Mouse (Mus musculus) limb, embryonic 11.5 days (tissue): ENCODE data around the gene Alpk3. TPM values are rescaled to one million over a fixed set of nuclear protein-coding genes. Genes with fewer than 3 reads are reported as not detected.

ENCODE experiments used
- ATAC-seq: fragments of 200-750 bp; cut with Nextera tagmentation; 2 replicates; pipeline ENCODE4 v1.8.0; 2017; ENCODE audit warnings: low read depth; ENCODE audit not compliant: insufficient number of reproducible peaks, low FRiP score, low TSS enrichment
- DNase-seq: peaks from one replicate; pipeline ENCODE4 v3.0.0-alpha.2; 2015; ENCODE audit warnings: low spot score
- H3K27ac ChIP-seq: fragments of 300-500 bp; sonication (generic); replicated peaks from 2 replicates; pipeline ENCODE4 v1.5.1; 2014; ENCODE audit warnings: low read depth, mild to moderate bottlenecking, low read length
- H3K27me3 ChIP-seq: fragments of 300-500 bp; sonication (generic); 2 replicates; pipeline ENCODE4 v1.6.1; 2014; ENCODE audit warnings: mild to moderate bottlenecking, low read length, mixed read lengths; ENCODE audit not compliant: control insufficient read depth, insufficient read depth
- H3K36me3 ChIP-seq: fragments of 300-500 bp; sonication (generic); 2 replicates; pipeline ENCODE4 v1.6.1; 2014; ENCODE audit warnings: mild to moderate bottlenecking, low read length, moderate library complexity, mixed read lengths; ENCODE audit not compliant: control insufficient read depth, insufficient read depth
- H3K4me1 ChIP-seq: fragments of 300-500 bp; sonication (generic); 2 replicates; pipeline ENCODE4 v1.6.1; 2014; ENCODE audit warnings: low read length, mixed read lengths; ENCODE audit not compliant: control insufficient read depth, insufficient read depth
- H3K4me2 ChIP-seq: fragments of 300-500 bp; sonication (generic); 2 replicates; pipeline ENCODE4 v1.6.1; 2014; ENCODE audit warnings: low read depth, mild to moderate bottlenecking, moderate library complexity; ENCODE audit not compliant: severe bottlenecking
- H3K4me3 ChIP-seq: fragments of 300-500 bp; sonication (generic); 2 replicates; pipeline ENCODE4 v1.5.1; 2014; ENCODE audit warnings: low read depth, low read length
- H3K9ac ChIP-seq: fragments of 300-500 bp; sonication (generic); 2 replicates; pipeline ENCODE4 v1.6.1; 2014; ENCODE audit warnings: mild to moderate bottlenecking, low read length
- H3K9me3 ChIP-seq: fragments of 300-500 bp; sonication (generic); 2 replicates; pipeline ENCODE4 v1.6.1; 2016; ENCODE audit warnings: low read length; ENCODE audit not compliant: control insufficient read depth
- WGBS: fragments of 180-500 bp; shearing (Covaris S2); extraction: QIAGEN DNeasy Blood & Tissue Kit; methylation state at CpG from one replicate; pipeline ENCODE4 v1.1.7; 2014; 5-methylcytosine and 5-hydroxymethylcytosine counted together
- polyA plus RNA-seq: library from polyadenylated mRNA; unstranded; fragments of >200 nt; fragmentation: Nextera tagmentation; extraction: Ambion mirVana; gene quantifications from 2 replicates; pipeline ENCODE4 v1.2.1, GENCODE M21; 2014

The Alpk3 gene
- polyA plus RNA-seq, 1 experiment from 2014 or later, result 0.33 TPM

DNA sequence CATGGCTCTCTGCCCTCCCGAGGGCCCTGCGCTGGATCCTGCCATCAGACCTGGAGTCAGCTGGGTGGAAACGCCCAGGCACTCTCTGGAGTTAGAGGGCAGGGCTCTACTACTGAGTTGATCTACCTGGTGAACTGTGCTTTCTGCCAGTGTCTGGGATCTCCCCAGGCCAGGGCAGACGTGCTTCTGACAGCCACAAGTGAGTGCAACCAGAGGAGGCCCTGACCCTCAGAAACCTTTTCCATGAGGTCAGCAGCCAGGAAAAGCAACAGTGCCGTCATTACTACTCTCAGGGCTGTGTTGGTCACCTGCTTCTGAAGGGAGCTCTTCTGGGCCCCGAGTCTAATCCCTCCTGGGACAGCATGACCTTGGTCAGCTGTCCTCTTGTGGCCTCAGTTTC lies 19.6 kb downstream of the Alpk3 start:
- ATAC-seq (no peak), DNase-seq (no peak)
- Histone ChIP-seq H3K36me3 (no peaks in the 10 kb centered on the region), H3K4me2 (no peak overlapping the region), H3K4me1 (peaks cover 5% of the 10 kb centered on the region; the same call in 1 of the 2 replicates), H3K4me3 (no peak overlapping the region), H3K9me3 (peaks cover 2% of the 10 kb centered on the region; the same call in 1 of the 2 replicates), H3K27me3 (no peaks in the 10 kb centered on the region), H3K9ac (no peak overlapping the region), H3K27ac (no peak overlapping the region)
- WGBS, result 67% methylated on average over 6 of the region's 6 CpGs

DNA sequence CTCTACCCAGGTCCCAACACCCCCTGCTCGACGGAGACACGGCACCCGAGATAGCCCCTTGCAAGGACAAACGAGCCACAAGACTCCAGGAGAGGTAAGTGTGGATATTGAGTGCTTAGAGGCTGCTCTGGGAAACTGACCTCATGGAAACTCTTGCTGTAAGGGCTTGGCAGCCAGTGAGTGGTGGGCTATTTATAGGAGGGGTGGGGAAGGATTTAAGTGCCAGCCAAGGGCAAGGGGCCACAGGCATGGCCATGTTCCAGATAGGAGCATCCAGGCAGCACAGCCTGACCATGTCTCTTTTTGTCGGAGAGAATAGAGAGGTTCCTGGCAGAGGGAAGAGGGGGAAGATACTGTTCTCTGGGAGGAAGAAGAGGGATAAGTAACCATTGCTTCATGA lies 21.3 kb downstream of the Alpk3 start:
- Histone ChIP-seq H3K4me2 (no peak overlapping the region), H3K27me3 (no peaks in the 10 kb centered on the region), H3K27ac (no peak overlapping the region), H3K4me3 (no peak overlapping the region), H3K9ac (no peak overlapping the region), H3K36me3 (no peaks in the 10 kb centered on the region), H3K9me3 (no peaks in the 10 kb centered on the region), H3K4me1 (peaks cover 3% of the 10 kb centered on the region)
- no peak for ATAC-seq
- no peak for DNase-seq
- 88% methylated on average over 6 of the region's 6 CpGs for WGBS

DNA sequence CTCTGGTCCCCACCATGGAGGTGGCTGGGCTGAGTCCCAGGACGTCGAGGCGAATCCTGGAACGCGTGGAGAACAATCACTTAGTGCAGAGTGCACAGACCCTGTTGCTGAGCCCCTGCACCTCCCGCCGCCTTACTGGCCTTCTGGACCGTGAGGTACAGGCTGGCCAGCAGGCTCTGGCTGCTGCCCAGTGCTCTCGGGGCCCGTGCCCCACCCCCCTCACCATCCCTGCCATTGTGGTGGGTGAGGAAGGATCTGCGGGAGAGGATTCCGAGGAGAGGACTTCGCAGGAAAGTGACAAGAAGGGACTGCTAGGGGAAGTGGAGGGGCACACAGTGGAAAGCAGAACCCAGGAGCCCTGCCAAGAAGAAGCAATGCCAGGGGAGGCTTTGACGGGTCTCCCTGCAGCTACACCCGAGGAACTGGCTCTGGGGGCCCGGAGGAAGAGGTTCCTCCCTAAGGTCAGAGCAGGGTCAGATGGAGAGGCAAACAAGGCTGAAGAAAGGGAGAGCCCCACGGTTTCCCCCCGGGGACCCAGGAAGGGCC lies 36.1 kb downstream of the Alpk3 start:
- DNase-seq, result no peak
- no peak overlapping the region for H3K9ac ChIP-seq
- no peaks in the 10 kb centered on the region for H3K36me3 ChIP-seq
- WGBS, result 57% methylated on average over 18 of the region's 18 CpGs
- H3K9me3 ChIP-seq, result no peaks in the 10 kb centered on the region
- no peaks in the 10 kb centered on the region for H3K4me1 ChIP-seq
- H3K27me3 ChIP-seq, result no peaks in the 10 kb centered on the region
- no peak overlapping the region for H3K4me3 ChIP-seq
- no peak for ATAC-seq
- H3K27ac ChIP-seq, result no peak overlapping the region
- H3K4me2 ChIP-seq, result no peak overlapping the region

DNA sequence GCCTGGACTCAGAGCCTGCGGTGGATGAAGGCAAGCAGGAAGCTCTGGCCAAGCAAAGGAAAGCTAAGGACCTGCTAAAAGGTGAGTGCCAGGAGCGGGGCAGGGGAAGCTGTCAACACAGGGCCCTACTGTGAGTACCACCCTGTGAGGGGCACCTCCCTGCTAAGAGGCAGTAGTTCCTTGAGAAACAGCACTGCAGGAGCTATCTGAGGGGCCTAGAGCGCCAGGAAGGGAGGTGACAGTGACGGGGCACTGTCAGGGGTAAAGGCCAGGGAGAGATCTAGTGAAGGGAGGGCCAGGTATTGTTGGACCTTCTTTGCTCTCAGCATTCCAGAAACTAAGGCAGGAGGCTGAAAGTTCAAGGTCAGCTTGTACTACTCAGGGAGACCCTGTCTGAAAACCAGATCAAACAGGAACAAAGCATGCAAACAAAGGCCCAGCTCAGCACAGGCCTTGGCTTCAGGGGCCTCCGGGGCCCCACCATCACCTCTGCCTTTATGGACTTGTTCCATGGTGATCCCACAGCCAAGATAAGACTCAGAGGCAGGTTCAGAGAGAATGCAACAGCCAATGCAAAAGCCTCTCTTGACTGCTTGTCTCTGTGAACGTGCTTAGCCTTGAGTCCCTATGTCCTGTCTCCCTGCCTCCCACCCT lies 36.8 kb downstream of the Alpk3 start:
- Histone ChIP-seq H3K36me3 (no peaks in the 10 kb centered on the region), H3K27ac (no peak overlapping the region), H3K27me3 (no peaks in the 10 kb centered on the region), H3K9me3 (no peaks in the 10 kb centered on the region), H3K4me1 (no peaks in the 10 kb centered on the region), H3K9ac (no peak overlapping the region), H3K4me3 (no peak overlapping the region), H3K4me2 (no peak overlapping the region)
- ATAC-seq (no peak), DNase-seq (no peak)
- 74% methylated on average over 6 of the region's 6 CpGs for WGBS

DNA sequence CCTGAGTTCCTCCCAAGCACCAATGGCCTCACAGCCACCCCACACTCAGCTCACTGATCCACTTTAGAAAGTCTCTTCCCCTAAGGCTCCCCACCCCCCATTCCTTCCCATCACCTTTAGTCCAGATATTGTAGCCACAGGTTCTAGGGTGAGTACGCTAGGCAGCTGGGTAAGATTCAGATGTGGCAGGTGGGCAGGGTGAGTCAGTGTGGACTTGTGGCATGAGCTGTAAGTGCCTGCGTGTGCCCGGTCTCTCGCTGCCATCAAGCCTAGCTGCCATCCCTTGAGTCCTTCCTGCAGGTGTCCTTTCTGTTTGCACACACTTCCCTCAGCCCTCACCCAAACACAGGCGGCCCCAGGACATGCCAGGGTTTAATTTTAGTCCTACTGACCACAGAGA lies 42.9 kb downstream of the Alpk3 start:
- DNase-seq, result no peak

DNA sequence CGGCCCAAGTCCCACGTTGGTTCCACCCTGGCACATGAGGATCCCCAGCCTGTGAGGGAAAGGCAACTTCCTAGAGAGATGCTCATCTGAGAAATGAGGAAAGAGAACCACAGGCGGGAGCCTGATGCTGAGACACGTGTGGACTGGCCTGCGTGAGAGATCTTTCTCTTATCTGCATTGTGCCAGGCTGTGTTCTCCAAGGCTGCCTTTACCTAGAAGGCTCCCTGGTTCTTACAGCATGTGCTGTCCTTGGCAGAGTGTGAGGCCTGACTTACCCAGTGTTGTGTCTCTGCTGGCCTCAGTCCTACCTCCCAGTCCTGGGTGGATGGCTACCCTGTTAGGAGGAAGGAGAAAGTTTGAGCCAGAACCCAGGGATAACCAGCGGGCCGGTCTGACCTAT lies 45.5 kb downstream of the Alpk3 start:
- Histone ChIP-seq H3K4me3 (no peak overlapping the region), H3K4me1 (no peaks in the 10 kb centered on the region), H3K9ac (no peak overlapping the region), H3K27me3 (no peaks in the 10 kb centered on the region), H3K9me3 (no peaks in the 10 kb centered on the region), H3K27ac (no peak overlapping the region), H3K36me3 (no peaks in the 10 kb centered on the region), H3K4me2 (no peak overlapping the region)
- 95% methylated on average over 7 of the region's 7 CpGs for WGBS
- ATAC-seq (no peak), DNase-seq (no peak)

More for the DNA sequence above, 42.9 kb downstream of the Alpk3 start:
- no peak overlapping the region for H3K4me3 ChIP-seq
- no peak overlapping the region for H3K4me2 ChIP-seq
- H3K36me3 ChIP-seq, result no peaks in the 10 kb centered on the region
- WGBS, result 87% methylated on average over 5 of the region's 5 CpGs
- H3K27me3 ChIP-seq, result no peaks in the 10 kb centered on the region
- H3K9me3 ChIP-seq, result no peaks in the 10 kb centered on the region
- no peak overlapping the region for H3K9ac ChIP-seq
- no peak overlapping the region for H3K27ac ChIP-seq
- H3K4me1 ChIP-seq, result no peaks in the 10 kb centered on the region
- ATAC-seq, result no peak

DNA sequence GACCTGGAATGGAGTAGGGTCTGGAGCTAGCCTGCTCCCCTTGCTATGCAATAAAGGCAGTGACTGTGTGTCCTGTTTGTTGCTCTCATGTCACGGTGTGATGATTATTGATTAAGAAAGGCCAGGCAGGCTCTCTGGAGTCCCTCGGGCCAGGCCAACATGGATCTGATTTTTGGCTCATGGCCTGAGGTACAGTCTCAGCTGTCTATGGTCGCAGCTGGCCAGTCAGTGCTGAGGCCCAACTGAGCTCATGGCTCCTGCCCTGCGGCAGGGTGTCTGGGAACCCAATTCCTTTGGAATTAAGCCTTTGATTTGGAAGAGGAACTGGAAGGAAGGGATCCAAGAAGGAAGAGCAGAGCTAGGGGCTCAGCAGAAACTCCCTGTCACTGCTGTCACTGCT lies 48.1 kb downstream of the Alpk3 start:
- Histone ChIP-seq H3K9me3 (no peaks in the 10 kb centered on the region), H3K27ac (no peak overlapping the region), H3K4me1 (no peaks in the 10 kb centered on the region), H3K27me3 (no peaks in the 10 kb centered on the region), H3K4me2 (no peak overlapping the region), H3K36me3 (no peaks in the 10 kb centered on the region), H3K4me3 (no peak overlapping the region), H3K9ac (no peak overlapping the region)
- 61% methylated on average over 4 of the region's 4 CpGs for WGBS
- DNase-seq (no peak), ATAC-seq (no peak)

DNA sequence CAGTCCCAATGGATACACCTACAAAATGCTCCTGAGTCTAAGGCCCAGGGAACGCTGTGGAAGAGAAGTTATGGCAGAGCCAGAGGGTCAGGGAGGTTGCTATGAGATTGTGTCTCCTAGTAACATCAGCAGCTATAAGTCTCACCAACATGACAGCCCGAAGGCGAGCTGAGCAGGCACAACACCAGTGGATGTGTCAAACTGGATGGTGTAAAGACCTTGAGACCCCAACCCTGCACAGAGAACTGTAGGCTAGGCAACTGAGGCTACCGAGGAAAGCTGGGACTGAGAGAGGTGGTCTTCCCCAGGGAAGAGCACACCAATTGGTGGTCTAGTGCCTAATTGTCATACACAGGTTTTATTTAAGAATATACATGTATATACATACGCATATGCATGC lies 50.8 kb downstream of the Alpk3 start:
- Histone ChIP-seq H3K36me3 (no peaks in the 10 kb centered on the region), H3K9me3 (no peaks in the 10 kb centered on the region), H3K4me3 (no peak overlapping the region), H3K27ac (no peak overlapping the region), H3K4me2 (no peak overlapping the region), H3K27me3 (no peaks in the 10 kb centered on the region), H3K4me1 (no peaks in the 10 kb centered on the region), H3K9ac (no peak overlapping the region)
- WGBS, result 88% methylated on average over 5 of the region's 5 CpGs
- DNase-seq (no peak), ATAC-seq (no peak)
